Mouse (Mus musculus): ENCODE data around the gene Fndc5. TPM values are rescaled to one million over a fixed set of nuclear protein-coding genes. Genes with fewer than 3 reads are reported as not detected.

The Fndc5 gene
- not detected for total RNA-seq (2023)

DNA sequence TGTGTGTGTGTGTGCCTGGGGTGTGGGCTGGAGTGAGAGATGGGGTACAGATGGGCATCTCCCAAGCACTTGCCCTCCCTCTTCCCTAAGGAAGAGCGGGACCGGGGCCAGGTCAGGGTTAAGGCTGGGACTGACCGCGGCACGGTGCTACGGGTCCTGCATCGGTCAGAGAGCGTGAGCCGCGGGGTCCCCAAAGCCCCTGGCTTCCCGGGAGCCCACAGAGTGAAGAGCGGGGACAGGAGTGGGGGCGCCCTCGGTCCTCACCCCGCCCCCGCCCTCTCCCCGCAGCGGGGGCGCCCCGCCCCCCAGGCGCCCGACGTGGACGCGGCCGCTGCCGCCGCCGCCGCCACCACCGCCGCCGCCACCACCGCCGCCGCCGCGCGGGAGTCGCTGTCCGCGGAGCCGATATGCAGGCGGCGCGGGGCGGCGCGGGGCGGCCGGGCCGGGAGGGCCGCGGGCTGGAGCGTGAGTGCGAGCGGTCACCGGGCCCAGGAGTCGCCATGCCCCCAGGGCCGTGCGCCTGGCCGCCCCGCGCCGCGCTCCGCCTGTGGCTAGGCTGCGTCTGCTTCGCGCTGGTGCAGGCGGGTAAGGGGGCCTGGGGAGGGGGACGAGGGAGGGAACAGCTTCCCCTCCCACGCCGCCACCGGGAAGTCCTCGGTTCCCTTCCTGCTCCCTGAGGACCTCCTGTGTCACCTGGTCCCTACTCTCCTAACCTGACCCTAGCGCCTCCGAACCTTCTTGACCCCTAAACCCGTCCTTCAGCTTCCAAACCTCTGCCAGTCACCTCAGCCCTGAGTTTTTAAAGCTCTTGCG is at the start of gene Fndc5:
Gene Fndc5, plus strand, starts transcription at position 421 of the 813 bp plus-strand sequence.

GRCm38 (mm10) chr4:129105356-129105755 is 31.4 kb upstream of the Fndc5 start, which contains the start of gene Tmem54:
Gene Tmem54 (plus strand): TSS chr4:129105548.

GRCm38 (mm10) chr4:129121569-129122086 is 15.2 kb upstream of the Fndc5 start, which contains the start of gene Hpca:
Gene Hpca (minus strand): TSS chr4:129122036.

DNA sequence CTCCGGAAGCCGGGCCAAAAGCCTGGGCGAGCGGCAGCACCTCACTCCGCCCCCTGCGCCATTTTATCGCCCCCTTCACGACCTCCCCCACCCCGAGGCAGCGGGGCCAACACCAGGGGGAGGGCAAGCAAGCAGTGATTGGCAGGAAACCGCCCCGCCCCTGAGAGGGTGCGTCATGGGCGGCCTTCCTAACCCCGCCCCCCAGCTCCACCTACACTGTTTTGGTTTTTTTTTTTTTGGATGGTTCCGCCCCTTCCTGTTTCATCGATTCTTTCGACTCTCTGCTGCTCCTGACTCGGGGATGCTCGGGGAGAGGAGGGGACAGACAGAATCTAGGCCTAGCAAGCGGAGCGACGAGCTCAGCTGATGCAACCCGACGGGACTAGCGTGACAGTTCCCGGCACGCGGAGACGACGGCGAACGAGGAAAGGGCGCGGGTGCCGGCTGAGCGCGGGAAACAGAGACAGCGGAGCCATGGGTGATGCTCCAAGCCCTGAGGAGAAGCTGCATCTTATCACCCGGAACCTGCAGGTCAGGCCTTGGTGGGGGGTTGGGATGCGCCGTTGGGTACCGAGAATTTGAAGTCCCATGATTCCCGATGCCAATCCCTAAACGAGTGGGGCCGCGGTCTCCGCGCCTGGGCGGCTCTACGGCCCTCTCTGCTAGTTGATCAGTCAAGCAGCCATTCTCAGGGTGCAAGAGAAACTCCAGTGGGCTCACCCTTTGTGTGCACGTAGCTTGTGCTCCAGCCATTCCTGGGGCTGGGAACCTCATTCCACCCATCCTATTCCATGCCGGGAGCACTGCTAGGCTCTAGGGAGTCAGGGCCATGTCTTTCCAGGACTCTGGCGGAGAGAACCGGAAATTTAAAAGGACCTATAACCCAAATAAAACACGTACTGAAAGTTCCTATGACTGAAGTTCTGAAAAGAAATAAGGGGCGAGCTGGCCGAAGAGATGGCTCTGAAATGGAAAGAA is 53.0 kb downstream of the Fndc5 start, which contains the start of the genes S100pbp and Yars:
Gene S100pbp, minus strand, starts transcription at position 186 of the 978 bp plus-strand sequence.
Gene Yars, plus strand, starts transcription at position 219 of the 978 bp plus-strand sequence.

Other genes with a start within 250 kb of the Fndc5 start
- gene Azin2, start 174.6 kb upstream of the Fndc5 start, total RNA-seq (2023), result 1 to 10 TPM; 5.9 to 8.1 TPM
- 10 to 100 TPM; 80.6 to 81.9 TPM for gene Ak2, start 145.0 kb upstream of the Fndc5 start, total RNA-seq (2023)
- 100 to 1,000 TPM; 314 to 328 TPM for gene Rnf19b, start 78.7 kb upstream of the Fndc5 start, total RNA-seq (2023)
- gene Tmem54, start 31.5 kb upstream of the Fndc5 start, total RNA-seq (2023), result not detected
- not detected for gene Hpca, start 15.0 kb upstream of the Fndc5 start, total RNA-seq (2023)
- 10 to 100 TPM; 17.5 to 18.9 TPM for gene S100pbp, start 52.7 kb downstream of the Fndc5 start, total RNA-seq (2023)
- gene Yars, start 52.8 kb downstream of the Fndc5 start, total RNA-seq (2023), result 10 to 100 TPM; 30.6 to 40.5 TPM
- under 1 TPM; 0.09 to 0.10 TPM for gene C77080, start 124.4 kb downstream of the Fndc5 start, total RNA-seq (2023)
- not detected for gene Sync, start 150.6 kb downstream of the Fndc5 start, total RNA-seq (2023)
- gene Rbbp4, start 198.4 kb downstream of the Fndc5 start, total RNA-seq (2023), result 10 to 100 TPM; 91.3 to 97.8 TPM
- 10 to 100 TPM; 35.9 to 41.4 TPM for gene Zbtb8os, start 198.7 kb downstream of the Fndc5 start, total RNA-seq (2023)
- gene Zbtb8a, start 241.1 kb downstream of the Fndc5 start, total RNA-seq (2023), result 1 to 10 TPM; 1.2 TPM